Mouse (Mus musculus) testis, adult 2 months (tissue): ENCODE measurements at regions not wholly inside any gene's neighbourhood (a gene's known extent, or its start where the extent isn't known, plus 50 kb on each side); places are given as distances from the start of the nearest gene placed in this dataset.

Experiments
- H3K27ac ChIP-seq: fragments of 200-500 bp; 2 replicates; pipeline ENCODE4 v1.5.1; 2012; ENCODE audit warnings: low read depth, low read length; ENCODE audit not compliant: control insufficient read depth, insufficient read depth
- H3K27me3 ChIP-seq: fragments of 200-500 bp; 2 replicates; pipeline ENCODE4 v1.6.1; 2012; ENCODE audit warnings: mild to moderate bottlenecking, low read length, moderate library complexity; ENCODE audit not compliant: control insufficient read depth, insufficient read depth
- H3K36me3 ChIP-seq: fragments of 200-500 bp; 2 replicates; pipeline ENCODE4 v1.6.1; 2012; ENCODE audit warnings: mild to moderate bottlenecking, low read length; ENCODE audit not compliant: control insufficient read depth, insufficient read depth
- H3K4me1 ChIP-seq: fragments of 200-500 bp; 2 replicates; pipeline ENCODE4 v1.6.1; 2012; ENCODE audit warnings: low read length; ENCODE audit not compliant: control insufficient read depth, insufficient read depth
- H3K4me3 ChIP-seq: fragments of 200-500 bp; 2 replicates; pipeline ENCODE4 v1.5.1; 2012; ENCODE audit warnings: low read depth, mild to moderate bottlenecking, low read length, moderate library complexity, mixed read lengths; ENCODE audit not compliant: control insufficient read depth
- CTCF ChIP-seq: fragments of 200-500 bp; IDR thresholded peaks from 2 replicates; pipeline ENCODE4 v1.5.1; 2012; ENCODE audit warnings: low read depth, mild to moderate bottlenecking, inconsistent platforms, low read length, moderate library complexity; ENCODE audit not compliant: control insufficient read depth, insufficient read depth, insufficient replicate concordance
- POLR2A ChIP-seq: fragments of 200-500 bp; IDR thresholded peaks from 2 replicates; pipeline ENCODE4 v1.6.1; 2012; ENCODE audit warnings: low read depth, mild to moderate bottlenecking, inconsistent platforms, low read length, moderate library complexity; ENCODE audit not compliant: control insufficient read depth

GRCm38 (mm10) chr11:24330366-24331124 lies 252.7 kb downstream of the Bcl11a start:
- no peak overlapping the region for H3K27ac ChIP-seq
- no peak for TF ChIP-seq CTCF
- TF ChIP-seq POLR2A, result no peak

GRCm38 (mm10) chr11:24332241-24332640 lies 254.4 kb downstream of the Bcl11a start:
- Histone ChIP-seq H3K27me3 (no peaks in the 10 kb centered on the region), H3K27ac (no peak overlapping the region), H3K4me1 (no peaks in the 10 kb centered on the region), H3K36me3 (no peaks in the 10 kb centered on the region), H3K4me3 (no peak overlapping the region)
- no peak for TF ChIP-seq CTCF
- no peak for TF ChIP-seq POLR2A

More at GRCm38 (mm10) chr11:24330366-24331124, 252.7 kb downstream of the Bcl11a start:
- Histone ChIP-seq H3K27me3 (no peaks in the 10 kb centered on the region), H3K4me1 (no peaks in the 10 kb centered on the region), H3K4me3 (no peak overlapping the region), H3K36me3 (no peaks in the 10 kb centered on the region)

- Histone ChIP-seq H3K4me1 (no peaks in the 10 kb centered on the region), H3K27me3 (no peaks in the 10 kb centered on the region), H3K4me3 (no peak overlapping the region), H3K36me3 (no peaks in the 10 kb centered on the region), H3K27ac (no peak overlapping the region)
- no peak for TF ChIP-seq POLR2A
- TF ChIP-seq CTCF, result no peak
Measured at GRCm38 (mm10) chr11:24333111-24333510, 255.3 kb downstream of the Bcl11a start.

GRCm38 (mm10) chr11:24335256-24335655 lies 257.4 kb downstream of the Bcl11a start:
- TF ChIP-seq POLR2A (no peak), CTCF (no peak)

GRCm38 (mm10) chr11:24338111-24338510 lies 260.3 kb downstream of the Bcl11a start:
- TF ChIP-seq POLR2A, result no peak
- TF ChIP-seq CTCF, result no peak
- H3K27ac ChIP-seq, result no peak overlapping the region
- H3K4me1 ChIP-seq, result no peaks in the 10 kb centered on the region
- no peaks in the 10 kb centered on the region for H3K36me3 ChIP-seq
- H3K27me3 ChIP-seq, result no peaks in the 10 kb centered on the region
- no peak overlapping the region for H3K4me3 ChIP-seq

More at GRCm38 (mm10) chr11:24335256-24335655, 257.4 kb downstream of the Bcl11a start:
- Histone ChIP-seq H3K27me3 (no peaks in the 10 kb centered on the region), H3K4me3 (no peak overlapping the region), H3K36me3 (no peaks in the 10 kb centered on the region), H3K27ac (no peak overlapping the region), H3K4me1 (no peaks in the 10 kb centered on the region)

- Histone ChIP-seq H3K27ac (no peak overlapping the region), H3K27me3 (no peaks in the 10 kb centered on the region), H3K4me3 (no peak overlapping the region), H3K36me3 (no peaks in the 10 kb centered on the region), H3K4me1 (no peaks in the 10 kb centered on the region)
- TF ChIP-seq CTCF, result no peak
- TF ChIP-seq POLR2A, result no peak
Measured at GRCm38 (mm10) chr11:24339061-24339460, 261.2 kb downstream of the Bcl11a start.

- Histone ChIP-seq H3K27ac (no peak overlapping the region), H3K4me1 (no peaks in the 10 kb centered on the region), H3K36me3 (no peaks in the 10 kb centered on the region), H3K4me3 (no peak overlapping the region), H3K27me3 (no peaks in the 10 kb centered on the region)
- TF ChIP-seq CTCF (no peak), POLR2A (no peak)
Measured at GRCm38 (mm10) chr11:24340677-24341076, 262.8 kb downstream of the Bcl11a start.
